Mouse (Mus musculus) ES-Bruce4 (cell line): ENCODE results near the gene Elf1. TPM values are rescaled to one million over a fixed set of nuclear protein-coding genes. Genes with fewer than 3 reads are reported as not detected.

Experiments
- H3K27ac ChIP-seq: 2 replicates; pipeline ENCODE4 v1.5.1; 2012; ENCODE audit warnings: low read length, inconsistent platforms; ENCODE audit not compliant: insufficient read depth
- H3K27me3 ChIP-seq: 2 replicates; pipeline ENCODE4 v1.6.1; 2012; ENCODE audit warnings: mild to moderate bottlenecking, low read length, inconsistent platforms; ENCODE audit not compliant: control insufficient read depth, poor library complexity, insufficient read depth, severe bottlenecking
- H3K36me3 ChIP-seq: 2 replicates; pipeline ENCODE4 v1.6.1; 2012; ENCODE audit warnings: inconsistent platforms, mild to moderate bottlenecking, low read length, moderate library complexity; ENCODE audit not compliant: control insufficient read depth, poor library complexity, insufficient read depth, severe bottlenecking
- H3K4me1 ChIP-seq: one replicate; pipeline ENCODE4 v1.8.1; 2011; ENCODE audit warnings: low read length; ENCODE audit not compliant: control insufficient read depth, insufficient read depth
- H3K4me3 ChIP-seq: 2 replicates; pipeline ENCODE4 v1.5.1; 2011; ENCODE audit warnings: low read depth, mild to moderate bottlenecking, low read length
- H3K9ac ChIP-seq: 2 replicates; pipeline ENCODE4 v1.6.1; 2012; ENCODE audit warnings: low read depth, mild to moderate bottlenecking, inconsistent platforms; ENCODE audit not compliant: poor library complexity, severe bottlenecking
- H3K9me3 ChIP-seq: replicated peaks from 2 replicates; pipeline ENCODE4 v1.6.1; 2012; ENCODE audit warnings: mild to moderate bottlenecking, low read length, inconsistent platforms; ENCODE audit not compliant: control insufficient read depth, poor library complexity, insufficient read depth, severe bottlenecking
- CTCF ChIP-seq: IDR thresholded peaks from one replicate; pipeline ENCODE4 v1.8.1; 2011; ENCODE audit warnings: low read depth, low read length
- EP300 ChIP-seq: IDR thresholded peaks from 2 replicates; pipeline ENCODE4 v1.6.1; 2011; ENCODE audit warnings: low read depth, low read length; ENCODE audit not compliant: insufficient read depth
- POLR2A ChIP-seq: IDR thresholded peaks from one replicate; pipeline ENCODE4 v1.8.1; 2011; ENCODE audit warnings: low read length; ENCODE audit not compliant: insufficient read depth
- polyA plus RNA-seq: library from polyadenylated mRNA; stranded (reverse); fragments of >200 nt; gene quantifications from 2 replicates; pipeline ENCODE4 v1.2.4, GENCODE M21; 2011; ENCODE audit warnings: low read depth; ENCODE audit not compliant: missing spikeins, insufficient read depth, insufficient read length

The Elf1 gene
- polyA plus RNA-seq, 1 experiment: 20.4 TPM

- Histone ChIP-seq H3K27ac (no peak overlapping the region), H3K9ac (no peak overlapping the region), H3K4me3 (no peak overlapping the region), H3K4me1 (no peaks in the 10 kb centered on the region), H3K27me3 (no peaks in the 10 kb centered on the region), H3K9me3 (no peaks in the 10 kb centered on the region), H3K36me3 (peaks cover 66% of the 10 kb centered on the region)
- TF ChIP-seq POLR2A (no peak), CTCF (no peak), EP300 (no peak)
These were observed 125.9 kb downstream of the Elf1 start for GRCm38 (mm10) chr14:79606867-79607266.

- no peaks in the 10 kb centered on the region for H3K4me1 ChIP-seq
- TF ChIP-seq POLR2A (no peak), EP300 (no peak), CTCF (no peak)
- H3K9ac ChIP-seq: no peak overlapping the region
- H3K9me3 ChIP-seq: no peaks in the 10 kb centered on the region
- H3K4me3 ChIP-seq: no peak overlapping the region
- H3K27ac ChIP-seq: no peak overlapping the region
- H3K36me3 ChIP-seq: peaks cover 69% of the 10 kb centered on the region
- no peaks in the 10 kb centered on the region for H3K27me3 ChIP-seq
These were observed 126.4 kb downstream of the Elf1 start for GRCm38 (mm10) chr14:79607352-79607751.

- no peak for TF ChIP-seq POLR2A
- H3K9ac ChIP-seq: no peak overlapping the region
- no peaks in the 10 kb centered on the region for H3K27me3 ChIP-seq
- H3K36me3 ChIP-seq: peaks cover 67% of the 10 kb centered on the region
- H3K9me3 ChIP-seq: no peaks in the 10 kb centered on the region
- no peak overlapping the region for H3K27ac ChIP-seq
- no peak overlapping the region for H3K4me3 ChIP-seq
- no peaks in the 10 kb centered on the region for H3K4me1 ChIP-seq
These were observed 127.3 kb downstream of the Elf1 start for GRCm38 (mm10) chr14:79608286-79608685.

GRCm38 (mm10) chr14:79617121-79617828, 136.3 kb downstream of the Elf1 start:
- no peak overlapping the region for H3K4me3 ChIP-seq
- TF ChIP-seq CTCF: no peak
- TF ChIP-seq POLR2A: no peak
- no peak for TF ChIP-seq EP300
- no peak overlapping the region for H3K27ac ChIP-seq
- H3K4me1 ChIP-seq: no peaks in the 10 kb centered on the region
- H3K9ac ChIP-seq: no peak overlapping the region
- peaks cover 40% of the 10 kb centered on the region for H3K36me3 ChIP-seq
- no peaks in the 10 kb centered on the region for H3K9me3 ChIP-seq
- no peaks in the 10 kb centered on the region for H3K27me3 ChIP-seq

- no peak overlapping the region for H3K9ac ChIP-seq
- peaks cover 35% of the 10 kb centered on the region for H3K36me3 ChIP-seq
- TF ChIP-seq POLR2A (no peak), EP300 (no peak), CTCF (no peak)
These were observed 138.8 kb downstream of the Elf1 start for GRCm38 (mm10) chr14:79619802-79620201.

GRCm38 (mm10) chr14:79621143-79621542, 140.1 kb downstream of the Elf1 start:
- TF ChIP-seq EP300 (no peak), CTCF (no peak), POLR2A (no peak)
- no peaks in the 10 kb centered on the region for H3K27me3 ChIP-seq
- H3K27ac ChIP-seq: no peak overlapping the region
- peaks cover 42% of the 10 kb centered on the region for H3K36me3 ChIP-seq
- H3K4me3 ChIP-seq: no peak overlapping the region
- H3K4me1 ChIP-seq: no peaks in the 10 kb centered on the region
- no peak overlapping the region for H3K9ac ChIP-seq
- no peaks in the 10 kb centered on the region for H3K9me3 ChIP-seq

More at GRCm38 (mm10) chr14:79619802-79620201, 138.8 kb downstream of the Elf1 start:
- no peaks in the 10 kb centered on the region for H3K27me3 ChIP-seq
- H3K4me1 ChIP-seq: no peaks in the 10 kb centered on the region
- H3K4me3 ChIP-seq: no peak overlapping the region
- H3K9me3 ChIP-seq: no peaks in the 10 kb centered on the region
- H3K27ac ChIP-seq: no peak overlapping the region

Other genes with a start within 250 kb of the Elf1 start
- not detected in 2 replicates for gene Zfp957, start 233.8 kb upstream of the Elf1 start, polyA plus RNA-seq
- 15.1 and 17.9 TPM in 2 replicates for gene Rgcc, start 179.5 kb upstream of the Elf1 start, polyA plus RNA-seq
- 98.0 and 103 TPM in 2 replicates for gene Naa16, start 90.4 kb upstream of the Elf1 start, polyA plus RNA-seq
- 9.3 and 11.0 TPM in 2 replicates for gene Mtrf1, start 83.4 kb upstream of the Elf1 start, polyA plus RNA-seq
- 7.2 and 8.7 TPM in 2 replicates for gene Kbtbd7, start 54.7 kb upstream of the Elf1 start, polyA plus RNA-seq
- 1.7 and 1.9 TPM in 2 replicates for gene Kbtbd6, start 29.4 kb upstream of the Elf1 start, polyA plus RNA-seq
- gene Wbp4, start 326 bp downstream of the Elf1 start, polyA plus RNA-seq: 38.7 and 42.9 TPM in 2 replicates
- 256 and 265 TPM in 2 replicates for gene Sugt1, start 106.5 kb downstream of the Elf1 start, polyA plus RNA-seq
- gene Cnmd, start 181.0 kb downstream of the Elf1 start, polyA plus RNA-seq: not detected in 2 replicates